Mouse (Mus musculus): ENCODE measurements around the gene Skp2. TPM values are rescaled to one million over a fixed set of nuclear protein-coding genes. Genes with fewer than 3 reads are reported as not detected.
"Not testable (repeated sequence)": the region's sequence is repeated elsewhere in the genome, so short reads cannot be mapped to it uniquely, and the experiment has no call there.

Skp2 gene
- 1 to 10 TPM; 4.3 to 6.1 TPM for total RNA-seq (2021)

DNA sequence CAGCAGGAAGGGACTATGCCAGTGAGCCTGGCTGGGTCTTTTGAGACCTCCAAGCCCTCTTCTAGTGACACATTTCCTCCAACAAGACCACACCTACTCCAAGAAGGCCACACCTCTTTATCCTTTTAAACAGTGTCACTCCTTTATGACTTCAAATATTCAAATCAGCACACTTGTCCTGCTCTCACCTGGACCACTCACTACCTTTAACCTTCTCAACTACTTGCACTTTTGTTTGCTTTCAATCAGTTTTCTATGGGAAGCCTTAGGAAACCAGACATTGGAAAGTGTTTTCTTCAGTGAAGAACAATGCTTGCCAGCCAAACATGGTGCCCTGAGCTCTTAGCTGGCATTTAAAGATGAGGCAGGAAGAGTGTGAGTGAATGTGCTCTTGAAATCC is at the start of gene Skp2:
TSS of gene Skp2 (minus strand) at position 101 of the 400 bp plus-strand sequence.
- intact Hi-C loops (cut with DNase I): no loop called here
- DNase-seq (ENCODE audit: low spot score in 2 of 2): no peak

DNA sequence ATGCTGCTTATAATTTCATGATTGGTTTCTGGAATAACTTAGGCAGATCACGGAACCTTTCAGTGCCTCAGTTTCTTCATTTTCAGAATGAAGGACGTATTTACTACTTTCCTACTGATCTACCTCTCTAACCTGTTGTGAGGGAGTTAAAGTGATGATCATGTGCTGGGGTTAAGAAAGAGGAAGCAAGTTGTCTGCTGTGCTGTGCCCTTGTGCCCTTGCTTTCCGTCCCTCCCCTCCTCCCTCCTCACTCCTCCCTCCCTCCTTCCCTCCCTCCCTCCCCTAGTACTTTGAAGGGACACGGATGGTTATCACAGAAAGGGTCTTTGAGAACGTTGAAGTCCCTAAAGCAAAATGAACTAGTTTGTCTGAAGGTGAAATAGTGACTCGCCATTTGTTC is 43.2 kb upstream of the Skp2 start:
- DNase-seq (ENCODE audit: low spot score in 2 of 2): no peak
- intact Hi-C loops (cut with DNase I): no loop called here

DNA sequence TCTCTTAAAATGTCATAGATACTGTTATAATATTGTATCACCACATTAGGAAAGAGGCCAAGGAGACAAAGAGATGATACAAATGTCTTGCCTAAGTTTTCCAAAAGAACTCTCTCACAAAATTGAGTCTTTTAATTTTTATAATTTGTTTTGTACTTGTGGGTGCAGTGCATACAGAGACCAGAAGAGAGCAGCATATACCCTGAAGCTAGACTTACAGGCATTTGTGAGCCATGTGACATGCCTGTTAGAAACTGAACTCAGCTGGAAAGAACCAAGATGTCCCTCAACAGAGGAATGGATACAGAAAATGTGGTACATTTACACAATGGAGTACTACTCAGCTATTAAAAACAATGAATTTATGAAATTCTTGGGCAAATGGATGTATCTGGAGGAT is 37.5 kb upstream of the Skp2 start:
- DNase-seq (ENCODE audit: low spot score in 2 of 2); intact Hi-C loops (cut with DNase I): not testable (repeated sequence)

DNA sequence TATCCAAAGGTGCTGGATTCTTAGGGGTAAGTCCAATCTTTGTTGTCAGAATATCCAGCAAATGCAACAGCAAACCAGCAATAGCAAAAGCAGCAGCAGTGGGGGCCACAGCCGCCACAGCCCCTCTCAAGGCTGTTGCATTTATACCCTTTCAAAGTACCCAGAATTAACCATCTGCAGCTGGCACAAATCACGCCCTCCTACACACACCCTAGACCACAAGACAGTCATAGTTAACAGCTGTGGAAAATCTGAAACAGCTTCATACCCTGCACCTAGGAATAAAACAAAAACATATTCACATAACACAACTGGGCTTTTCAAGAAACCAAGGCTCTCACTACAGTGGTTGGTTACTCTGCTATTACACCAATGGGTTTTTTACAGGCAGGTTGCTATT is 34.6 kb upstream of the Skp2 start:
- intact Hi-C loops (cut with DNase I): no loop called here
- DNase-seq (ENCODE audit: low spot score in 2 of 2): no peak

DNA sequence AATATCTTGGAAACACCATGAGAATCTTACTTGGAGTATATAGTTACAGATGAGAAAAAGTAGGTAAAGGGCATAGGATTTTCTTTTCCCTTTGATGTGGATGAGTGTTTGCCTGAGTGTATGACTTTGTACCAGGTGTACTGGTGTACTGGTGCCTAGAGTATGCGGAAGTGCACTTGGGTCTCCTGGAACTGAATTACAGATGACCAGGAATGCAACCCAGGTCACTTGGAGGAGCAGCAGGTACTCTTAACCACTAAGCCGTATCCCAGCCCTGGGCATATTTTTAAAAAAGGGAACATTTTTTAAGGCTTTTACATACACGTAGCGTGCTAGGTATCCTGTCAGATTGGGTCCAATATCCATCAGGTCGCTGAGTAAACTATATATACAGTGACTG is 28.8 kb upstream of the Skp2 start:
- intact Hi-C loops (cut with DNase I): no loop called here
- no peak for DNase-seq (ENCODE audit: low spot score in 2 of 2)

DNA sequence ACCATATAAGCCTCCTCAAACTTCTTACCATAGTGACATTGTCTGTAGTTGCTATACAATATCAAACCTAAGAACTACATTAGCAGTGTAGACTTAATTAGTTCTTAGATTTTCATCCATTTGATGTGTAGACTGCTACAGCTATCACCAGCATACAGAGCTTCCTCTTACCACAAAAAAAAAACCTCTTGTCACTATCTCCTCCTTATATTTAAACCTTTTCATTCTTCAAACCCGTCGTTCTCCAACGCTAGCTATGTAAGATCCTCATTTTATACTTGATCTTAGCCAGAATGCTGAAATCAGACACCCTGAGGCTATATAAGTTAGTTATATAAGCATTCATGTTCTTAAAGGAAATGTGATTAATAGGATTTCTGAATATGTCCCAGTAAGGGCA is 21.8 kb upstream of the Skp2 start:
- intact Hi-C loops (cut with DNase I): no loop called here
- no peak for DNase-seq (ENCODE audit: low spot score in 2 of 2)

DNA sequence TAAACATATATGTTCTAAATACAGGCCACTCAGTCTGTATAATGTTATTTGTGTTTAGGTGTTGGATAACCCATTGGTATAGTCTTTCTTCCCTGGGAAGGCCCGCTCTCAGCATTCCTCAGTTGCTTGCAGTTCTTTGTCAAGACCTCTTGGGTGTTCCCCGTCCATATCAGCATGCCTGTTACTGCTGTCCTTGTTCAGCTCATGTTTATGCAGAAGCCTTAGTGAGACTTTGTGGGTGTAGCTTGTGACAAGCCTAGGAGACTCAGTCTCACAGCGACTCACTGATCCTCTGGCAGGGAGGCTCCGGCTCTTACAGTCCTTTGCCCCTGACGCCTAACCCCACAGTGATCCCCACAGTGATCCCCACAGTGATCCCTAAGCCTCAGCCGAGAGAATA is 8.9 kb upstream of the Skp2 start:
- DNase-seq (ENCODE audit: low spot score in 2 of 2): no peak
- intact Hi-C loops (cut with DNase I): no loop called here

DNA sequence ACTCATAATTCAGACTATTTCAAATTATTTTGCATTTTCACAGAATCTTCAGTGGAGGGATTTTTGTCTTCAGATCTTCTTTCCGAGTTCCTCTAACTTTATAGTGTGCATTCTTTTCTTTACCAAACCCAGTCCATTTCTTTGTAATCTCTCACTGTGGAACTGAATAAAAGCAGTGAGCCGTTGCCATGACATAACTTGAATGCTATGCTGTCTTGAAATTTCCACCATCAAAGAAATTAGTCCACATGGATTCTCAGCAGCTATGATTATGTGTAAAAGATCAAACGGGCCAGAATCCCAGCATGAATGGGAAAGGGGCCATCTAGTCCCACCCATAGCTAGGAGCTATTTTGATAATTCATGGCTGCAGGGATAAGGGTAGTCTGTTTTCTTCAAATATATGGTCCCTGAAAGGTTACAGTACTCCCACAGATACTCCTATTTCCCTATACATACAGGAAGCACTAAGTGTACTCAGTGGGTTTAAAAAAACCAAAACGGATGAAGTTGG is 7.4 kb upstream of the Skp2 start:
- intact Hi-C loops (cut with DNase I): no loop called here
- DNase-seq (ENCODE audit: low spot score in 2 of 2): no peak

DNA sequence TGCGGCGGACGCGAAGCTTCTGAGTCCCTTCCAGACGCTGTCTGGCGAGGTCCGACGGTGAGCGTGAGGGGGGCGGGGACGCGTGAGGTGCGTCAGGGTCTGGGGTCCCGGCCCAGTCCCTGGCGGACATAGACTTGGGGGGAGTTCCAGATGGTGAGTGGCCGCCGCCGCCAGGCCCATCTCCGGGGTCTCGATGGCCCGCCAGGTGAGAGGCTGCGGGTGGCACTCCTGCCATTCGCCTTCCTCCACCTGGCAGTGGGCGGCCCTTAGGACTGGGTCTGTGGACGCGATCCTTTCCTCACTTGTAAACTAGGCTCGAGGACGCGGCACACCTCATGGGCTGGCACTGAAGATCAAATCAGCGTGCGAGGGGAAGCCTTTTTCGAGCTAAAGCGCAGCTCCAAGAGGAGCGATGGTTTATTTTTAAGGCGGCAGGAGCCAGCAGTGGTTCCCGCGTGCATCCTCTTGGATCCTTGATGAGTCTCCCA is 14.5 kb downstream of the Skp2 start:
- peak in 1 of 2 experiments; percentile 63 for DNase-seq (ENCODE audit: low spot score in 2 of 2)
- intact Hi-C loops (cut with DNase I): no loop called here

DNA sequence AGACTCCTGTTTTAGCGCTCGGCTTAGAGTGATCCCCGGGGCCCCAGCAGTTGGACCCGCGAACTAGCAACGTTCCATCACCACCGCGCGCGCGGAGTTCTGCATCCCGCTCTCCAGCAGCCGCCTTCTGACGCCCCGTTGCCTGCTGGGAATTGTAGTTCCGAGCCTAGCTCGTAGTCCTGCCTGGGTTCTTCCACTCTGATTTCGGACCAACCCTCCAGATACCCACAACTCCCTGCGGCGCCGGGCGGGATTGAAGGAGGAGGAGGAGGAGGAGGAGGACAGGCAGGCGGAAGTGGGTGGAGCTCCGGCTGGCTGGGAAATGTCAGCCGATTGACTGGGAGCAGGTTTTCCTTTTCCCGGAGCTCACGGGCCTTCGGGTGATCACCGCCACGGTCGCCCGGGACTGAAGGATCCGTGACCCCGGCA is 15.0 kb downstream of the Skp2 start, which contains the start of gene Lmbrd2:
TSS of gene Lmbrd2 (plus strand) at position 299 of the 429 bp plus-strand sequence.
- intact Hi-C loops (cut with DNase I): no loop called here

DNA sequence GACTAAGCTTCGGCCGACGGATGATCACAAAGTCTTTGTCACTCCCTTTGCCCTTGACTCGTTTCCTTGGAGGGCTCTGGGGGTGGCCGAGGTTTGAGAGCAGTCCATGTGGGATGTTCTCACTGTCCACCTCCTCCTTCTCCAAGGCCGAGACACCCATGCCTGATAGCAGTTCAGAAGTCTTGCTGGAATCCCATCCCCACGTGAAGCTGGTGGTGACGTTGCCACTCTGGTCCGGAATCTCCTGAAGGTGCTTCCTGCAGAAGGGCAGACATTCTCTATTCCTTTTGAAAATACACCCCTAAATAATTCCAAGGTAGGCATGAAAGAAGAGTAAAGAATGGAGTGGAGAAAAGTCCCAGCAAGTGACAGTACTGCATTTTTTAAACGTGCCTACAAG is 15.8 kb downstream of the Skp2 start:
- intact Hi-C loops (cut with DNase I): no loop called here
- no peak for DNase-seq (ENCODE audit: low spot score in 2 of 2)

More for the DNA sequence above, 15.0 kb downstream of the Skp2 start, which contains the start of gene Lmbrd2:
- peak; percentile 98 for DNase-seq (ENCODE audit: low spot score in 2 of 2)

DNA sequence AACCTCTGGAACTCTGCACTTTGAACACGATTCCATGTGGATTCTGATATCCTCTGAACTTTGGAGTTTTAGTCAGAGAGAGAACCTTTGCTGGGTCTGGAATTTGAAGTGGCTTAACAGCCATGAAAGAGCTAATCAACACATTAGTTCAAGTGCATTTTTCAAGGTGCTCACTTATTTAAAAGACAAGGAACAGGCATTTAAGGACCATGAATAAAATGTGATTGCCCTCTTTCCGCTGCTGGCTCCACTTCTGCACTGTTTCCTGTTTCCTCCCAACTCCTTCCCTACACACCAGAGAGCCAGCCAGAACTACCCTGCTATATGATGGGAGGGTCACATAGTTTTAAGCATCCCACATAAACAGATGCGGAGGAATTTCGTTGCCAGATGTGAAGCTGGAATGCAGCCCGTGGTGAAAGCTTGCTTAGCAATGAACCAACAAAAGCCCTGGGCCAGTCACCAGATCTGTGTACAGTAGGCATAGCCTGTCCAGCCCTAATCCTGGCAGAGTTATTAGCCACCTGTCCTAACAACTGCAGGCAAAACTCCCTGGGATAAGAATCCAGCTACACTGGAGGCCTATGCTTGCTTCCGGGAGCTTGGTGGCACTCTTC is 20.2 kb downstream of the Skp2 start:
- DNase-seq (ENCODE audit: low spot score in 2 of 2): no peak
- intact Hi-C loops (cut with DNase I): no loop called here

DNA sequence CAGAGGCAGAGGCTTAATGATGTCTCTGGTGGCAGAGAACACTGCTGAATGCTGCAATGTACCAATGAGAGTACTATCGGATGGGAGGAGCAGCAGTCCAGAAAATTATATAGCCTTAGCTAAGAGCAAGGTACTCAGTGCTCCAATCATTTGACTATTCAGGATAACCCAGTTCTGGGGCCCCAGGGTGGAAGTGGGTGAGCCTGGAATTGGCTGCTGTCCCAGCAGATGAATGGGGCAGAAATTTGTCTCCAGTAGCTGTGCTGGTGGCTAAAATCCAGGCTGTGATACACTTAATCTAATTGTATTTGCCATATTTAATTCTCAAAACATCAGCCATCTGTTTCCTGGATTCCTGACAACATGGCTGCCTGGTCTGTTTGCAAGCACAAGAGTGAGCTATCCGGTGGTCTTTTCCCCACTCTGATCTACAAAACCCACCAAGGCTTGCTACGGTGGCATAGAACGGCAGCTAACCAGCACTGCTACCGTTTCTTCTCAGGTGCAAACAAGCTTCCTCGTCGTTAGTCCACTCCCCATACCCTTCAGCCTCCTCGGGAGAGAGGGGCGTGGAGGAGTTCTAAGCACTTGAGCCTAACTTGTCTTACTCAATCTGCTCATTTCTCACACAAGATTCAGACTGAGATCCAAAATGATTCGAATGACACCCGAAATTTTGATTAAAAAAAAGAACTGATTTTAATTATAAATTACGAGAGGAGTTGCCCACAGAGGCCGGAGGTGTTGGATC is 22.4 kb downstream of the Skp2 start:
- intact Hi-C loops (cut with DNase I): no loop called here
- DNase-seq (ENCODE audit: low spot score in 2 of 2): no peak

DNA sequence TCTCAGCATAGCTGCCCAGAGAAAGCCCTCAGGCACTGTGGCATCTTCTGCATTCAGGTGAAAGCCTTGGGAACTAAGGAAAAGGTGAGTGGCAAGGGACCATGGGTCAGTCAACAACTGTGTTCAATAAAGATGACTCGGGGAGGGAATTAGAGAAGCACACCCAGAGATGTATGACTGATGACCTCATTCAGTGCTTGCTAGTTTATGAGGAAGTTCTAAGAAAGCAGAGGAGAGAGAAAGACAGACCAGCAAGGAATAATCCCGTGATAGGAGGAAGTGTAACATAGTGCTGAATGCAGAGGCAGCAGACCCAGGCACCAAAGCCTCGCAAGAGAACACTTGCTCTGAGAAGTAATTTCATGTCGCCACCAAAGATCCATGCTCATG is 23.7 kb downstream of the Skp2 start:
- DNase-seq (ENCODE audit: low spot score in 2 of 2): no peak
- intact Hi-C loops (cut with DNase I): no loop called here

DNA sequence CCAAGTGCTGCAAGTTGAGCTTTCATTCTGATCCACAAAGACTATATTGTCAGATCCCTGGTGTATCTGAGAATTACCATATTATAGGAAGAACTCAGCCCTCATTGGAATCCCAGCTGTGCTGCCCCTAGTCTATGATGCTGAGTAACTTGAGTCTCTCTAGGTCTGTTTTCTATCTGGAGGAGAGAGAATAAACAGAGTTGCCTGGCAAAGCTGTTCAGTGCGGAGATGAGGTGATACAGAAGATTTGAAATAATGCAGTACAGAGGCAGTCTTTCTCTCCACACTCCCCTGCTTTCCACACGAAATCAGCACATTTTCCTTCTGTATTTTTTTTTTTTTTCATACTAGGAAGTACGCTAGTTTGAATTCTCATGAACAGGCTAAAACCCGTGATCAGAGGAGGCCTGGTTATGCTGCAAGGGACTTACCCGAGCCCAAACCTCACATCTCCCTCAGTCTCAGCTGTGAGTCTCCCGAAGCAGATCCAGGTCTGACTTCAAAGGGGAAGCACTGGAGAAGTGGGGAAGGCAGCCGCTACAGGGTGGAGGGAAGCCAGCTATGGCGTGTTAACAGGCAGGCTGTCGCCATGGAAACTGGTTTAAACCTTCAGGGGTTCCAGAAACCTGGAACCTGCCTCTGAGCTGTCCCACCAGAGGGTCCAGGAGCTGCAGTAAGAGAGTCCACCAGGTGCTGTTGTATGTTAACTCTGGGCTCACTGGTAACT is 24.3 kb downstream of the Skp2 start:
- intact Hi-C loops (cut with DNase I): no loop called here
- no peak for DNase-seq (ENCODE audit: low spot score in 2 of 2)

DNA sequence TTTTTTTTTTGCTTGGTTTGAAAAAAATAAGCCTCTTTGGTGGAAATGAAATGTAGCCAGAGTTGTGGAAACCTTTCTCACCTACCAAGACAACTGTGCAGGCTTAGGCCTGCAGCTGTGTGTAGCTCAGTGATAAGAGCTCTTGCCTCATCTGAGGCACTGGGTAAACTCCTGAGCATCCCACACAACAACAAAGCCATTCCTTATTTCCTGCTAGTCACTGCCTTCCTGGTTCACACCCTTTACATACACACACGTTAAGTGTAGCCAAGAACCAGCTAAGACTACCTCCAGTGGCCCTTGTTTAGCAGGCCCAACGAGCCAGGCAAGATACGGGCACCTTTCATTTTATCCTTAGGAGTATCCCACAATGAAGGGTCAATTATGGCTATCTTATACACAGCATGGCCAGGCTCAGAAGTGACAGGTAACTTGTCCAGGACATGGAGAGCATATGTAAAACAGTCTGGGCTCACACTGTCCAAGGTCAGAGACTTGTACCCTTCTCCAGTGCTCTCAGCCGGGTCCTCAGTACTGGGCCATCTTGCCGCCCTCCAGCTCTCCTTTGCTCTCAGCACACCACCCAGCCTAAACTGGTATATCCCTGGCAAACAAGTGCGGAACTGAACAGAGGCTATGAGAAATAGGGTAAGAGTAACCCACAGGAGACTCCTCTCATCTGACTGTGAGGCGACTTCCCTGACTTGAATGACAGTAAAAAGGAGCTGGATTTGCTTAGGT is 28.0 kb downstream of the Skp2 start:
- intact Hi-C loops (cut with DNase I): no loop called here
- no peak for DNase-seq (ENCODE audit: low spot score in 2 of 2)

DNA sequence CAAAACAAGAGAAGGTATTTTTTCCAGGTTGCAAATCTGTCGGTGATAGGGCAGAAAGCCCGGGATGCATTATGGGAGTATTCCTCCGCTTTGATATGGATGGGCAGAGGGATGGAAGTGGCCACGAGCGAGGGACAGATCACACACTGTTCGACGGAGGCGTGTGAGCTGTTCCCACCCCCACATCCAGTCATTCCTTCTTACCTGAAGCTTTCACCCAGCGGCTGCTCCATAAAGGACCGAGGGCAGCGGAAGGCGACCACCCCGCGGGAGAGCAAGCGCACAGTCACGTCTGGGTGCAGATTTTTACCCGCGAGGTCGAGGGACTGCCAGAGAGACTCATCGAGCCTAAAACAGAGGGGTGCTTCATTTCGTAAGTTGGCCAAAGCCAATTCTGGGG is 30.4 kb downstream of the Skp2 start:
- intact Hi-C loops (cut with DNase I): no loop called here
- DNase-seq (ENCODE audit: low spot score in 2 of 2): no peak

DNA sequence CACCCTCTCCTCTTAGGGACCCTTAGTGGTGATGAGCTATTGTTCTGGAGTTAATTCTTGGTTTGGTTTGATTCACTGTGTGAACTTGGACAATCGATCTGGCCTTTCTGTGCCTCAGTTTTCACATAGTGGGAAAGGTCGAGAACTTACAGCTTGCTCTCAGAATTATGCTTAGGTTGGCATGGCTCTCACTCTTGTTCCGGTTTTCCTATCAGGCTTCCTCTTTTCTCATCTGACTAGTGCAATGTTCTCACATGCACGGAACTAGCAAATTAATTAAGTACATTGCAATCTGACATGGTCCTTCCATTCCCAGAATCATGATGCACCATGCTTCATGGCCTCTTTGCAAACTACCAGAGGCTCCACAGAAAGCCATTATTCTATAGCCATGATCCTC is 32.2 kb downstream of the Skp2 start:
- DNase-seq (ENCODE audit: low spot score in 2 of 2): no peak
- intact Hi-C loops (cut with DNase I): no loop called here

DNA sequence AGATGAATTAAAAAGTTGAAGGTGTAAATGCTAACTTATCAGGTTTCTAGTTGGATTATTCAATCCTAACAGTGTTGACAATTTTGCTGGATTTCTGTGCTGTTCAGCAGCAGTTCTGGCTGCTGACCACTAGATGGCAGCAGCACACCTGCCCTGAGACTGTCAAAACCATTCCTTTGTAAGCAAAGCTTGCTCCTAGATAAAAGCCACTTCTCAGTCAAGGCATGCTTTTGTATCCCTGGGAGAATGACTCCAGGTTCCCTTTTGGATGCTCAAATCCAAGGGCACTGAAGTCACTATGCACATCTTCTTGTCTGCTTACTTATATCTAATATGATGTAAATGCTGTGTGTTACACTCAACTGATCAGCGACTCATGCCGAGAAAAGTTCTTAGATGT is 35.1 kb downstream of the Skp2 start:
- DNase-seq (ENCODE audit: low spot score in 2 of 2): peak; percentile 31 to 50
- intact Hi-C loops (cut with DNase I): no loop called here

DNA sequence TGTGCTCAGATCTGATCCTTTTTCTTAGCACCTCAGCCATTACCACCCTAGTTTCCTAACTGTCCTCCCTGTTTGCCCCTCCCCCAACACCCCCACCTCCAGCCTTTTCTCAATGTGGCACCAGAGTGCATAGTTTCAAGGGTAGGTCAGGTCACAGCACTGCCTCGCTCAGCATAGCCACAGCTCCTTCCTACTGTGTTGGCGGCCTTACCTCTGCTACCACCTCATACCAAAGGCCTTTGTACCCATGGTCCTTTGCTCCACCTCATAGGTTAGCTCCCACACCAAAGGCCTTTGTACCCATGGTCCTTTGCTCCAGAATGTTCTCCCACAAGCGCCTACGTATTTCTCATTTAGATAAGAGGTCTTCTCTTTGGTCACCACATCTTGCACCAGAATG is 36.4 kb downstream of the Skp2 start:
- intact Hi-C loops (cut with DNase I): no loop called here
- DNase-seq (ENCODE audit: low spot score in 2 of 2): no peak
